Mouse (Mus musculus): ENCODE measurements at regions not wholly inside any gene's neighbourhood (a gene's known extent, or its start where the extent isn't known, plus 50 kb on each side); places are given as distances from the start of the nearest gene placed in this dataset.
A peak's percentile ranks its signal among the peaks of the same experiment; 100 is the strongest.

GRCm38 (mm10) chr9:61315371-61316298 is 56.5 kb upstream of the Tle3 start:
- Histone ChIP-seq H3K27ac (ENCODE audit: insufficient read depth, low read length) (no peak overlapping the region), H3K4me3 (replicated peaks; ENCODE audit: insufficient read depth, low read depth, low read length) (no peak overlapping the region), H3K27me3 (ENCODE audit: control insufficient read depth, insufficient read depth, low read length) (no peaks in the 10 kb centered on the region), H3K4me1 (ENCODE audit: control insufficient read depth, insufficient read depth, low read length) (peaks cover 29% of the 10 kb centered on the region)
- no peak for TF ChIP-seq POLR2A (IDR thresholded peaks at IDR 0.05; ENCODE audit: borderline replicate concordance, insufficient read depth, low read length)
- TF ChIP-seq CTCF (IDR thresholded peaks at IDR 0.05; ENCODE audit: borderline replicate concordance, insufficient read depth, low read depth, low read length): no peak
- DNase-seq: peak; percentile 82 to 88
- 23% methylated on average over 17 of the region's 17 CpGs for WGBS

GRCm38 (mm10) chr9:61316442-61316841 is 55.7 kb upstream of the Tle3 start:
- Histone ChIP-seq H3K27ac (ENCODE audit: insufficient read depth, low read length) (no peak overlapping the region), H3K4me3 (replicated peaks; ENCODE audit: insufficient read depth, low read depth, low read length) (no peak overlapping the region), H3K27me3 (ENCODE audit: control insufficient read depth, insufficient read depth, low read length) (no peaks in the 10 kb centered on the region), H3K4me1 (ENCODE audit: control insufficient read depth, insufficient read depth, low read length) (peaks cover 32% of the 10 kb centered on the region)
- DNase-seq: no peak
- 82% methylated on average over 4 of the region's 4 CpGs for WGBS
- TF ChIP-seq CTCF (IDR thresholded peaks at IDR 0.05; ENCODE audit: borderline replicate concordance, insufficient read depth, low read depth, low read length) (no peak), POLR2A (IDR thresholded peaks at IDR 0.05; ENCODE audit: borderline replicate concordance, insufficient read depth, low read length) (no peak)

GRCm38 (mm10) chr9:61319721-61320120 is 52.4 kb upstream of the Tle3 start:
- 23% methylated on average over 6 of the region's 6 CpGs for WGBS
- peak; percentile 49 to 51 for DNase-seq
- Histone ChIP-seq H3K27ac (ENCODE audit: insufficient read depth, low read length) (no peak overlapping the region), H3K4me1 (ENCODE audit: control insufficient read depth, insufficient read depth, low read length) (peaks cover 54% of the 10 kb centered on the region), H3K27me3 (ENCODE audit: control insufficient read depth, insufficient read depth, low read length) (no peaks in the 10 kb centered on the region), H3K4me3 (replicated peaks; ENCODE audit: insufficient read depth, low read depth, low read length) (no peak overlapping the region)
- no peak for TF ChIP-seq POLR2A (IDR thresholded peaks at IDR 0.05; ENCODE audit: borderline replicate concordance, insufficient read depth, low read length)
- TF ChIP-seq CTCF (IDR thresholded peaks at IDR 0.05; ENCODE audit: borderline replicate concordance, insufficient read depth, low read depth, low read length): no peak

GRCm38 (mm10) chr9:61321314-61321713 is 50.9 kb upstream of the Tle3 start:
- H3K27me3 ChIP-seq (ENCODE audit: control insufficient read depth, insufficient read depth, low read length): no peaks in the 10 kb centered on the region
- no peak for DNase-seq
- 69% methylated on average over 1 of the region's 1 CpGs for WGBS
- no peak for TF ChIP-seq CTCF (IDR thresholded peaks at IDR 0.05; ENCODE audit: borderline replicate concordance, insufficient read depth, low read depth, low read length)
- TF ChIP-seq POLR2A (IDR thresholded peaks at IDR 0.05; ENCODE audit: borderline replicate concordance, insufficient read depth, low read length): no peak
- no peak overlapping the region for H3K27ac ChIP-seq (ENCODE audit: insufficient read depth, low read length)
- no peak overlapping the region for H3K4me3 ChIP-seq (replicated peaks; ENCODE audit: insufficient read depth, low read depth, low read length)
- H3K4me1 ChIP-seq (ENCODE audit: control insufficient read depth, insufficient read depth, low read length): peaks cover 44% of the 10 kb centered on the region

- Histone ChIP-seq H3K27me3 (ENCODE audit: control insufficient read depth, insufficient read depth, low read length) (no peaks in the 10 kb centered on the region), H3K4me1 (ENCODE audit: control insufficient read depth, insufficient read depth, low read length) (peaks cover 41% of the 10 kb centered on the region), H3K27ac (ENCODE audit: insufficient read depth, low read length) (no peak overlapping the region), H3K4me3 (replicated peaks; ENCODE audit: insufficient read depth, low read depth, low read length) (no peak overlapping the region)
- DNase-seq: peak; percentile 90 to 97
- WGBS: 9% methylated on average over 8 of the region's 8 CpGs
- TF ChIP-seq POLR2A (IDR thresholded peaks at IDR 0.05; ENCODE audit: borderline replicate concordance, insufficient read depth, low read length): peak; percentile 28; the same call in 1 of the 2 replicates
- no peak for TF ChIP-seq CTCF (IDR thresholded peaks at IDR 0.05; ENCODE audit: borderline replicate concordance, insufficient read depth, low read depth, low read length)
Observed at GRCm38 (mm10) chr9:61321825-61322224, 50.3 kb upstream of the Tle3 start.

GRCm38 (mm10) chr9:61322333-61322732 is 49.8 kb upstream of the Tle3 start:
- Histone ChIP-seq H3K4me3 (replicated peaks; ENCODE audit: insufficient read depth, low read depth, low read length) (no peak overlapping the region), H3K27me3 (ENCODE audit: control insufficient read depth, insufficient read depth, low read length) (no peaks in the 10 kb centered on the region), H3K27ac (ENCODE audit: insufficient read depth, low read length) (no peak overlapping the region), H3K4me1 (ENCODE audit: control insufficient read depth, insufficient read depth, low read length) (peaks cover 36% of the 10 kb centered on the region)
- WGBS: 45% methylated on average over 11 of the region's 11 CpGs
- TF ChIP-seq CTCF (IDR thresholded peaks at IDR 0.05; ENCODE audit: borderline replicate concordance, insufficient read depth, low read depth, low read length) (no peak), POLR2A (IDR thresholded peaks at IDR 0.05; ENCODE audit: borderline replicate concordance, insufficient read depth, low read length) (no peak)
- DNase-seq: no peak

All from cerebellum, adult 2 months (tissue).